Mouse (Mus musculus) C2C12 (cell line): Measurements from ENCODE around the gene Gm37240.

Experiments used
- CEBPB ChIP-seq: IDR thresholded peaks from one replicate; pipeline ENCODE4 v1.6.1; 2011; ENCODE audit warnings: low read depth, mild to moderate bottlenecking, control low read depth, moderate library complexity
- CTCF ChIP-seq: IDR thresholded peaks from one replicate; pipeline ENCODE4 v1.5.1; 2011; ENCODE audit not compliant: control insufficient read depth, insufficient read depth, insufficient read length
- FOSL1 ChIP-seq: IDR thresholded peaks from one replicate; pipeline ENCODE4 v1.8.0; 2011; ENCODE audit warnings: mild to moderate bottlenecking, low read length; ENCODE audit not compliant: poor library complexity, insufficient read depth, severe bottlenecking
- MAX ChIP-seq: IDR thresholded peaks from one replicate; pipeline ENCODE4 v1.6.1; 2011; ENCODE audit warnings: mild to moderate bottlenecking, control low read depth
- MYOD1 ChIP-seq: IDR thresholded peaks from one replicate; pipeline ENCODE4 v1.6.1; 2011; ENCODE audit warnings: low read depth; ENCODE audit not compliant: control insufficient read depth, insufficient read length
- MYOG ChIP-seq: IDR thresholded peaks from one replicate; pipeline ENCODE4 v1.6.1; 2011; ENCODE audit not compliant: control insufficient read depth, insufficient read length; ENCODE audit errors: extremely low read depth
- USF1 ChIP-seq: IDR thresholded peaks from one replicate; pipeline ENCODE4 v1.6.1; 2011; ENCODE audit warnings: low read depth, mild to moderate bottlenecking, control low read depth, moderate library complexity

DNA sequence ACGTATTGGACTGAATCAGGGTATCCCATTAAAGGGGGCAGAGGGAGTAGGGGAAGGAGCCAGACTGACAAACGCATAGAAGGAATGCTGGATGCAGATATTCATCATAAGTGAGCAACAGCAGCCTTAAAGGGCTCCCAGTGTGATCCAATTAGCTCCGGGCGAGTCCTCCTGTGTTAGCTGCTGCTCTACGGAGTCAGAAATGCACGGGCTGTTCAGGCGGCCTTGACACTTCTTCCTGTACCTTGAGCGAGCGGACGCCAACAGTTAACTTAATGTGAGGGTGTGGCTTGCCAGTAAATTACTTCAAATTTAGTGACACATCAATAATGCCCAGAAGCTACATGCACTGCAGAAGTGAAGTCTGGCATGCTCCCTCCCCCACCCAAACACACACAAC lies 1151.6 kb downstream of the Gm37240 start:
- TF ChIP-seq MYOD1 (no peak), CTCF (no peak), MYOG (no peak), MAX (no peak), USF1 (no peak), CEBPB (no peak), FOSL1 (no peak)
